Mouse (Mus musculus): ENCODE measurements around the gene Ctps. TPM values are rescaled to one million over a fixed set of nuclear protein-coding genes. Genes with fewer than 3 reads are reported as not detected.

The Ctps gene
- 4.2 and 6.7 TPM in 2 replicates for polyA plus RNA-seq (2012; rRNA removed; ENCODE audit: low replicate concordance)

GRCm38 (mm10) chr4:120569486-120570437 lies at the start of gene Ctps:
Gene Ctps, minus strand, starts transcription at chr4:120570276.

GRCm38 (mm10) chr4:120588445-120588844 lies 18.4 kb upstream of the Ctps start, which contains the start of gene Gm8439:
Gene Gm8439, plus strand, starts transcription at chr4:120588745.

GRCm38 (mm10) chr4:120531986-120532385 lies 38.1 kb downstream of the Ctps start, which contains the start of gene Slfnl1:
Gene Slfnl1, plus strand, starts transcription at chr4:120532231.

Other genes with a start within 250 kb of the Ctps start
- 19.9 and 28.9 TPM in 2 replicates for gene Scmh1, start 165.0 kb downstream of the Ctps start, polyA plus RNA-seq (2012; rRNA removed; ENCODE audit: low replicate concordance)
- 0.06 and 0.27 TPM in 2 replicates for gene Slfnl1, start 38.0 kb downstream of the Ctps start, polyA plus RNA-seq (2012; rRNA removed; ENCODE audit: low replicate concordance)
- 1.0 TPM in 1 of 2 replicates, not detected in the other for gene Gm8439, start 18.5 kb upstream of the Ctps start, polyA plus RNA-seq (2012; rRNA removed; ENCODE audit: low replicate concordance)
- 17.6 and 55.1 TPM in 2 replicates for gene Cited4, start 96.3 kb upstream of the Ctps start, polyA plus RNA-seq (2012; rRNA removed; ENCODE audit: low replicate concordance)
- 18.7 and 22.7 TPM in 2 replicates for gene Kcnq4, start 178.3 kb upstream of the Ctps start, polyA plus RNA-seq (2012; rRNA removed; ENCODE audit: low replicate concordance)